Mouse (Mus musculus): Measurements from ENCODE around the gene Tbcel.

- TF ChIP-seq ZNF384 (IDR thresholded peaks at IDR 0.05; ENCODE audit: low read depth, low read length) (no peak), CHD2 (IDR thresholded peaks at IDR 0.05; ENCODE audit: low read depth, low read length) (no peak)
Measured at GRCm38 (mm10) chr9:42460353-42460752, 47.3 kb downstream of the Tbcel start.
